Mouse (Mus musculus) embryo, embryonic 10.5 days (tissue): ENCODE results near the gene Leo1.
"Not testable (repeated sequence)": the region's sequence is repeated elsewhere in the genome, so short reads cannot be mapped to it uniquely, and the experiment has no call there.

Experiments used
- DNase-seq: peaks from one replicate; pipeline ENCODE4 v3.0.0-alpha.2; 2015; ENCODE audit warnings: low spot score

The Leo1 gene

GRCm38 (mm10) chr9:75427366-75428273 is 13.7 kb upstream of the Leo1 start:
- no peak for DNase-seq

- no peak for DNase-seq
These were observed 13.1 kb upstream of the Leo1 start for GRCm38 (mm10) chr9:75428274-75428600.

GRCm38 (mm10) chr9:75429040-75429439 is 12.3 kb upstream of the Leo1 start:
- no peak for DNase-seq

- no peak for DNase-seq
These were observed 11.7 kb upstream of the Leo1 start for GRCm38 (mm10) chr9:75429657-75430056.

GRCm38 (mm10) chr9:75430822-75431621 is 10.3 kb upstream of the Leo1 start:
- DNase-seq, result no peak

- DNase-seq, result no peak
These were observed 8.6 kb upstream of the Leo1 start for GRCm38 (mm10) chr9:75432694-75433093.

- peak; percentile 77 for DNase-seq
These were observed 7.0 kb upstream of the Leo1 start for GRCm38 (mm10) chr9:75434172-75434793.

GRCm38 (mm10) chr9:75434872-75435271 is 6.5 kb upstream of the Leo1 start:
- DNase-seq, result no peak

GRCm38 (mm10) chr9:75435291-75435690 is 6.0 kb upstream of the Leo1 start:
- no peak for DNase-seq

GRCm38 (mm10) chr9:75435918-75436317 is 5.4 kb upstream of the Leo1 start:
- DNase-seq, result peak; percentile 94

GRCm38 (mm10) chr9:75437653-75438385 is 3.5 kb upstream of the Leo1 start:
- peak; percentile 73 for DNase-seq

- DNase-seq, result peak; percentile 59
These were observed 387 bp downstream of the Leo1 start for GRCm38 (mm10) chr9:75441691-75442131.

- DNase-seq, result no peak
These were observed 3.7 kb downstream of the Leo1 start for GRCm38 (mm10) chr9:75444981-75445380.

- not testable (repeated sequence) for DNase-seq
These were observed 5.2 kb downstream of the Leo1 start for GRCm38 (mm10) chr9:75446574-75446973.

- DNase-seq, result no peak
These were observed 6.7 kb downstream of the Leo1 start for GRCm38 (mm10) chr9:75448021-75448420.

- no peak for DNase-seq
These were observed 12.7 kb downstream of the Leo1 start for GRCm38 (mm10) chr9:75453994-75454393.

- no peak for DNase-seq
These were observed 14.4 kb downstream of the Leo1 start for GRCm38 (mm10) chr9:75455684-75456083.

GRCm38 (mm10) chr9:75463050-75463660 is 21.8 kb downstream of the Leo1 start:
- no peak for DNase-seq

GRCm38 (mm10) chr9:75465856-75466255 is 24.5 kb downstream of the Leo1 start:
- no peak for DNase-seq

- DNase-seq, result no peak
These were observed 25.3 kb downstream of the Leo1 start for GRCm38 (mm10) chr9:75466641-75467040.

GRCm38 (mm10) chr9:75467581-75467980 is 26.3 kb downstream of the Leo1 start:
- DNase-seq, result no peak
